Mouse (Mus musculus) stomach, embryonic 15.5 days (tissue): ENCODE measurements around the gene Adk. TPM values are rescaled to one million over a fixed set of nuclear protein-coding genes. Genes with fewer than 3 reads are reported as not detected.
"Not testable (repeated sequence)": the region's sequence is repeated elsewhere in the genome, so short reads cannot be mapped to it uniquely, and the experiment has no call there.

Experiments
- ATAC-seq: fragments of 200-750 bp; cut with Nextera tagmentation; 2 replicates; pipeline ENCODE4 v1.8.0; 2017; ENCODE audit warnings: low read depth, moderate number of reproducible peaks, moderate TSS enrichment; ENCODE audit not compliant: insufficient read depth, low FRiP score
- H3K27ac ChIP-seq: fragments of 300-500 bp; sonication (generic); 2 replicates; pipeline ENCODE4 v1.5.1; 2015; ENCODE audit warnings: mild to moderate bottlenecking, inconsistent platforms
- H3K27me3 ChIP-seq: fragments of 300-500 bp; sonication (generic); replicated peaks from 2 replicates; pipeline ENCODE4 v1.6.1; 2015; ENCODE audit warnings: inconsistent platforms
- H3K36me3 ChIP-seq: fragments of 300-500 bp; sonication (generic); 2 replicates; pipeline ENCODE4 v1.6.1; 2015; ENCODE audit warnings: inconsistent platforms
- H3K4me1 ChIP-seq: fragments of 300-500 bp; sonication (generic); 2 replicates; pipeline ENCODE4 v1.6.1; 2015; ENCODE audit warnings: inconsistent platforms
- H3K4me2 ChIP-seq: fragments of 300-500 bp; sonication (generic); 2 replicates; pipeline ENCODE4 v1.6.1; 2015; ENCODE audit warnings: mild to moderate bottlenecking, inconsistent platforms
- H3K4me3 ChIP-seq: fragments of 300-500 bp; sonication (generic); replicated peaks from 2 replicates; pipeline ENCODE4 v1.5.1; 2015; ENCODE audit warnings: inconsistent platforms
- H3K9ac ChIP-seq: fragments of 300-500 bp; sonication (generic); 2 replicates; pipeline ENCODE4 v1.6.1; 2015; ENCODE audit warnings: inconsistent platforms
- H3K9me3 ChIP-seq: fragments of 300-500 bp; sonication (generic); 2 replicates; pipeline ENCODE4 v1.6.1; 2016; ENCODE audit warnings: inconsistent platforms
- WGBS: fragments of 180-500 bp; shearing (Covaris S2); methylation state at CpG from one replicate; pipeline ENCODE4 v1.1.7; 2015; 5-methylcytosine and 5-hydroxymethylcytosine counted together
- polyA plus RNA-seq: library from polyadenylated mRNA; unstranded; fragments of >200 nt; fragmentation: Nextera tagmentation; extraction: Ambion mirVana; gene quantifications from 2 replicates; pipeline ENCODE4 v1.2.1, GENCODE M21; 2015

Gene Adk
- polyA plus RNA-seq, 1 experiment from 2014 or later = 167 TPM

GRCm38 (mm10) chr14:21485961-21486520, 433.7 kb downstream of the Adk start:
- Histone ChIP-seq H3K4me1 (no peaks in the 10 kb centered on the region), H3K36me3 (no peaks in the 10 kb centered on the region), H3K27ac (no peak overlapping the region), H3K9ac (no peak overlapping the region), H3K9me3 (no peaks in the 10 kb centered on the region), H3K4me3 (no peak overlapping the region), H3K27me3 (no peaks in the 10 kb centered on the region), H3K4me2 (no peak overlapping the region)
- 87% methylated on average over 3 of the region's 3 CpGs for WGBS
- ATAC-seq = no peak

GRCm38 (mm10) chr14:21487135-21487534, 434.8 kb downstream of the Adk start:
- not testable (repeated sequence) for H3K9ac ChIP-seq, H3K27me3 ChIP-seq, H3K4me2 ChIP-seq, H3K36me3 ChIP-seq, ATAC-seq, H3K27ac ChIP-seq, H3K9me3 ChIP-seq, H3K4me3 ChIP-seq, H3K4me1 ChIP-seq
- 84% methylated on average over 2 of the region's 2 CpGs for WGBS

GRCm38 (mm10) chr14:21488426-21489115, 436.2 kb downstream of the Adk start:
- not testable (repeated sequence) for H3K4me2 ChIP-seq, H3K27ac ChIP-seq, ATAC-seq, H3K9ac ChIP-seq, H3K36me3 ChIP-seq, H3K4me3 ChIP-seq, H3K9me3 ChIP-seq, H3K4me1 ChIP-seq, H3K27me3 ChIP-seq
- 80% methylated on average over 8 of the region's 9 CpGs for WGBS

- Histone ChIP-seq H3K27ac (no peak overlapping the region), H3K4me1 (no peaks in the 10 kb centered on the region), H3K4me3 (no peak overlapping the region), H3K36me3 (no peaks in the 10 kb centered on the region), H3K9ac (no peak overlapping the region), H3K27me3 (no peaks in the 10 kb centered on the region), H3K9me3 (no peaks in the 10 kb centered on the region), H3K4me2 (no peak overlapping the region)
- no peak for ATAC-seq
- WGBS = 74% methylated on average over 3 of the region's 3 CpGs
Observed at GRCm38 (mm10) chr14:21489116-21489485, 436.7 kb downstream of the Adk start.

- no peak for ATAC-seq
- H3K4me2 ChIP-seq = no peak overlapping the region
- no peak overlapping the region for H3K9ac ChIP-seq
- H3K36me3 ChIP-seq = no peaks in the 10 kb centered on the region
- H3K27me3 ChIP-seq = no peaks in the 10 kb centered on the region
- 59% methylated on average over 4 of the region's 4 CpGs for WGBS
- H3K9me3 ChIP-seq = no peaks in the 10 kb centered on the region
- no peak overlapping the region for H3K4me3 ChIP-seq
- H3K4me1 ChIP-seq = no peaks in the 10 kb centered on the region
- H3K27ac ChIP-seq = no peak overlapping the region
Observed at GRCm38 (mm10) chr14:21490141-21490540, 437.8 kb downstream of the Adk start.

Other genes with a start within 250 kb of the Adk start
- gene Plau, start 215.9 kb upstream of the Adk start, polyA plus RNA-seq = 1.3 and 1.9 TPM in 2 replicates
- gene Vcl, start 123.2 kb upstream of the Adk start, polyA plus RNA-seq = 74.4 and 83.2 TPM in 2 replicates
- gene Ap3m1, start 66 bp upstream of the Adk start, polyA plus RNA-seq = 60.2 and 63.8 TPM in 2 replicates